Mouse (Mus musculus) large intestine, adult 2 months (tissue): ENCODE measurements around the gene Zpbp. TPM values are rescaled to one million over a fixed set of nuclear protein-coding genes. Genes with fewer than 3 reads are reported as not detected.

Experiments used
- DNase-seq: peaks from one replicate; pipeline ENCODE4 v3.0.0-alpha.2; 2012; ENCODE audit warnings: low read depth, low spot score
- WGBS: fragments of 180-500 bp; shearing (Covaris S2); methylation state at CpG from one replicate; pipeline ENCODE4 v1.1.7; 2018; 5-methylcytosine and 5-hydroxymethylcytosine counted together
- polyA plus RNA-seq: library from polyadenylated mRNA; depleted of rRNA; stranded (reverse); fragments of >200 nt; gene quantifications from 2 replicates; pipeline ENCODE4 v1.2.3, GENCODE M21; 2012; rRNA removed

Gene Zpbp
- polyA plus RNA-seq = 0.04 TPM in 1 of 2 replicates, not detected in the other

DNA sequence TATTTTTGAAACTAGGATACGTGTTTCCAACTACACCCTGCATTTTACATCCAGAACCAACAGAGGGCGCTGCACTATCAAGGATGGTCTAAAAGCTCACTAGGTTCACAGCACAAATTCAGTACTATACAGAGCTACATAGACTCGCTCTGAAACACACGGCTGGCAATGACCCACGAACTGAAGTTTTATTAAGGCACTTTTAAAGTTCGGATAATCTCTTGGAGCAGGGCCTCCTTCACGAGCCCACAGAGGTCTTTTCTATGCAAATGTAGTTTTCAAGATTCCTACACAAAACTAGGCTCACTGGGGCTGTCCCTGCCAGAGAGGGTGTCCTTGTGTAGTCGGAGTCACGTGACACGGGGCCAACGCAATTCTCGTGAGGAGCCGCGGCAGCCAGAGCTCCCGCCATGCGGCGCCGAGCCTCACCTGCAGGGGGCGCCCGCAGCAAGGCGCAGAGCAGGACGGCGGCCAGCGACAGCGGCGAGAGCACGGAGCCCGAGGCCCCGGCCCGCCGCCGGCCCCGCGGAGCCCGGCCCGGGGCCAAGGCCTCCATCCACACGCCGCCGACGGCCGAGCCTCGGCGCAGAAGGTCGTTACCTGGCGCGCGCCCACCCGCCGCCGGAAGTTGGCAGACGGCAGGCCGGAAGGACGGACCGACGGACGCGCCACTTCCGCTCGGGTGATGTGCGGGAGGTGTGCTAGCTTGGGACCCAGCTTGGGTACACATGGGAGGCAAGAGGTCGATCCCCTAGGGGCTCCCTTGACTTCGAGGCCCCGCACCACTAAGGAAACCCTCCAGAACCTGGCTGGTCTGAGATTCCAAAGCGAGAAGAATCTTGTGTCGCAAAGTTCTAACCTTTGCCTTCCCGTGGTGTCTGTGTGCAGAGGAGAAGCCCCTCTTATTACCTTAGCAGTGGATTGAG is at the start of gene Zpbp, which contains the start of gene Spata48:
Gene Zpbp (minus strand): TSS at position 774 of the 926 bp plus-strand sequence.
Gene Spata48 (plus strand): TSS at position 460 of the 926 bp plus-strand sequence.
- DNase-seq = peak; percentile 16
- 6% methylated on average over 66 of the region's 66 CpGs for WGBS

- WGBS = 56% methylated on average over 2 of the region's 2 CpGs
- DNase-seq = no peak
Measured at GRCm38 (mm10) chr11:11509413-11509812, 47.2 kb upstream of the Zpbp start.

GRCm38 (mm10) chr11:11506187-11506586 is 44.0 kb upstream of the Zpbp start:
- DNase-seq = no peak
- 74% methylated on average over 2 of the region's 2 CpGs for WGBS

- no peak for DNase-seq
- WGBS = 27% methylated on average over 10 of the region's 10 CpGs
Measured at GRCm38 (mm10) chr11:11499944-11500343, 37.7 kb upstream of the Zpbp start.

- 85% methylated on average over 2 of the region's 2 CpGs for WGBS
- no peak for DNase-seq
Measured at GRCm38 (mm10) chr11:11495697-11496096, 33.5 kb upstream of the Zpbp start.

GRCm38 (mm10) chr11:11492044-11492443 is 29.8 kb upstream of the Zpbp start:
- WGBS = 52% methylated on average over 5 of the region's 5 CpGs
- DNase-seq = no peak

DNA sequence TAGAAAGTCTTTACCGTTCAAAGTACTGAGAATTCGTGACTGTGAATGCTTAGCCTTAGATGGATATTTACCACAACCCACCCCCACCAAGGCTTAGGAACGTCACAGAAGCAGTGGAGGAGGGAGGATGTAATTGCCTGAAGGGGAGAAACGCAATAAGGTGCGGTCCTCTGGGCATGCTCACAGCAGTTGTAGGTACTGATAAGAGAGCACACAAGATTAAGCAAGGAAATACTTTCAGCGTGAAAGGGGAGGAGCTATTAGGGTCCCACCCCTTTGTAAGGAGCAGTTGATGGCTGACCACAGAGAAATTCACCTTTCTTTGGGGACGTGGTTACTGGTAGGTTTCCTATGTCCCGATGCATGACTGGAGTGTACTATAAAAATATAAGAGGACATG is 22.2 kb upstream of the Zpbp start:
- 42% methylated on average over 8 of the region's 8 CpGs for WGBS
- no peak for DNase-seq

DNA sequence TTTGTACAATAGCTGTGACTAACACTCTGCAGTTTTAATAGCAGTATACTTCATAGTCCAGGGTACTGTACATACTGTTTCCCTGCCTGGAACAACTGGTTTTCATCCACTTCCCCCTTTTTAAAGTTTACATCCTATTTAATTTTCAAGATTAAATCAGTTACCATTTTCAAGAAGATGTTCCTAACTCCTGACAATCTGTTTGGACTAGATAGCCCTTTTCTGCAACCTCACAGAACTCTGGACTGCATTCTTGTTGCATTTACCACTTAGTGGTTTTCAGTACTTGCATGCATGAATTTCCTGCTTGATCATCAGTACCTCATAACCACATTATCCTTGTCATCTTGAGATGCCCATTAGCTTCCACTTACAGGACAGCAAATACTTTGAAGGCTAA is 6.7 kb upstream of the Zpbp start:
- no peak for DNase-seq

DNA sequence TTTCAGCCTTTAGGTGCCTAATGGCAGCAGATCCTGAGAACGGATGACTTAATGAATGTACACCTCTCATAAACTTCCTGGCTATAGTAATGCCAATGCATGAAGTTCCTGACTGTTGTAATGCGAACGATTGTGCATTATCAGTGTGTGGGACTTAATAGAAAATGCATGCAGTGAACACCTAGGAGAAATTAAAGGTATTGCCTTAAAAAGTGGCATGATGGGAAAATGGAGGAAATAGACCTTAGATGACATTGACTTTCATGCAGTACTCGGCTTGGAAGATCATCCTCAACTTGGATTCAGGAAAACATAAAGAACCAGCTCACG is 318 bp upstream of the Zpbp start:
- 80% methylated on average over 5 of the region's 5 CpGs for WGBS
- DNase-seq = no peak

DNA sequence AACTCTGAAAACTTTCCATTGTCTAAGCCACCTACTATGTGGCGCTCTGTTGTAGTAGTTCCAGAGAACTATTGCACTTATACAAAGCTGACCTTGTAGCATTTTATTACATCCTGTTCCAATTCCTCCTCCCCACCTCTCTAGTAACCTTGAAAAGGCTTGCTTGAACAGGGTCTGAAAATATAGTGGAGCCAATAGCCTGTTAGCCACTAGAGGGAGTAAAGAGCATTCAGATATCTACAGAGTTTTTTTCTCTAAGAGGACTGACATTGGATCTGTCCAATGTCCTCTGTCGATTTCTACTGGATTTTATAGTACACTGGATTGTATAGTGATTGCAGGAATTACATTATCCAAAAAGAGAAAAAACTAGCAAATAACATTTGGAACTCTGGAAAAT is 7.2 kb downstream of the Zpbp start:
- 17% methylated on average over 2 of the region's 2 CpGs for WGBS
- DNase-seq = no peak

DNA sequence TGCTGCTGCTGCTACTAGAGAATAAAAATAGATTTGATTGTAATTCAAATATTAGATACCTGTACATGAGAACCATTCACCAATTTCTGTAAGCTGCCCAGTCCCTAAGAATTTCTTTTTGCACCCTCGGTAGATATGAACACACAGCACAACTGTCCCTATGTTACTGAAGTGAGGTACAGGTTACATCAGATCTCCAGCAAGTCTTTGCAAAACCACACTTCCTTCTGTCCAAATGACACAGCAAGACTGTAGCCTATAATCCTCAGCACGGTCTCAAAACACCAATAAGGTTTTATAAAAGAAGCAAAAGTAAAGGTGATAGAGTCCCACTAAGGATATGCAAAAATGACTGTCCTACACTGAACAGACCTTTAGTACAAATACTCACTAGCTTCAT is 44.9 kb downstream of the Zpbp start:
- DNase-seq = no peak
- 72% methylated on average over 2 of the region's 2 CpGs for WGBS

DNA sequence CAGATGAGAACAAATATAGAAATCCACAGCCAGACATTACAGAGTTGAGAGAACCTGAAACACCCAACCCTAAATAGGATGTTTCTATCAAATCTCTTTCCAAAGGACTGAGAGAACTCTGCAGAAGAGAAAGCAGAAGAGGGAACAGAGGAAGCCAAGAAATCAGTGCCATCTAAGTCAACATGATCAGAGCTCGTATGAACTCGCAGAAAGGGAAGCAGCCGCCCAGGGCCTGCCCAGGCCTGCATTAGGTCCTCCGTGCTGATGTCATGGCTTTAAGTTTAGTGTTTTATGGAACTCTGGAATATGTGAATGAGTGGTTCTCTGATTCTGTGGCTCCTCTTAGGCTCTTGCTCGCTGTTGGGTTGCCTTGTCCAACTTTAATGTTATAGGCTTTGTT is 48.0 kb downstream of the Zpbp start:
- DNase-seq = no peak
- 74% methylated on average over 5 of the region's 5 CpGs for WGBS

DNA sequence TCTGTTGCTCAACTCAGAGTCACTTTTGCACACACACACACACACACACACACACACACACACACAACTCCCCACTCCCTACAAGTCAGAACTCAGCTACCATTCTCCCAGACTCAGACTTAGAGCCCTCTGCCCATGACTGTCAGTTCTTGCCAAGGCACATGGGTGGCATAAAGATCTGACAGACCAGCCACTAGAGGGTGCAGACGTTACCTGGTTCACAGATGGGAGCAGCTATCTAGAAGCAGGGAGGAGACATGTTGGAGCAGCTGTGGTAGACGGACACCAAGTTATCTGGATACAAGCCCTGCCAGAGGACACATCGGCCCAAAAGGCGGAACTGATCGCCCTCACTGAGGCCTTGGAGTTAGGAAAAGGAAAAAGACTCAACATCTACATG is 67.5 kb downstream of the Zpbp start:
- no peak for DNase-seq
- 81% methylated on average over 5 of the region's 5 CpGs for WGBS

DNA sequence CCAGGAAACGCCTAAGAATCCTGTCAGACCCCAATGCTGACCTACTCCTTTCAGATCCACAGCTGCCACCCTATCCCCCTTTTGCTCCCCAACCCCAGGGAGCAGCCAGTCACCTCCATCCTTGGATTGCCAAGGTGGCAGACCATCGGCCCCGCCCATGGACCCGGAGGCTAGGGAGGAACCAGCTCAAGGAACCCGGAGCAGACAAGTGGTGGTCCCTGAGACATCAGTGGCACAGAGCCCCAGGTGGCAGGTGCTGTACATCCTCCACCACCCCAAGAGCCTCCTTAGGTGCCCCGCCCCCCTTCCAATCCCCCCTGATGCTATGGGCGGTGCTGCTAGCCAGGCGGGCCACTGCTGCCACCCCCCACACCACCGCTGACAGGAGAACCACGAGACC is 69.0 kb downstream of the Zpbp start:
- WGBS = 90% methylated on average over 10 of the region's 10 CpGs
- DNase-seq = no peak

DNA sequence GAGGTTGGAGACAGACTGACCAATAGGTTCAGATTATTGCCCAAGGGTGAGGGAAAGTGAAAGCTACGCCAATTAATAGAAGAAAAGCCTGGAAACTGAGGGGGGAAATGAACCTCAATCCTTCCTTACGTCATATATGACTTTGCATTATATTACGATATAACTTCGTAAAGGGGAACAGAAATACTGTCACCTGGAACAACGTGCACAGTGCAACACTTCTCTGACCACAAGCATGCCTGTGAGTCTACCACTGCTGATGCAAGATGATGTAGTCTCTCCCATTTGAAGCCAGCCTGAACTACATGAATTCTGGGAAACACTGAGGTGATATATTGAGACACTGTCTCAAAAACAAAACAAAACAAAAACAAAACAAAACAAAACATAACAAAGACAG is 90.9 kb downstream of the Zpbp start:
- WGBS = 77% methylated on average over 5 of the region's 5 CpGs
- no peak for DNase-seq

GRCm38 (mm10) chr11:11283512-11283911 is 178.7 kb downstream of the Zpbp start:
- DNase-seq = no peak
- 69% methylated on average over 3 of the region's 3 CpGs for WGBS

DNA sequence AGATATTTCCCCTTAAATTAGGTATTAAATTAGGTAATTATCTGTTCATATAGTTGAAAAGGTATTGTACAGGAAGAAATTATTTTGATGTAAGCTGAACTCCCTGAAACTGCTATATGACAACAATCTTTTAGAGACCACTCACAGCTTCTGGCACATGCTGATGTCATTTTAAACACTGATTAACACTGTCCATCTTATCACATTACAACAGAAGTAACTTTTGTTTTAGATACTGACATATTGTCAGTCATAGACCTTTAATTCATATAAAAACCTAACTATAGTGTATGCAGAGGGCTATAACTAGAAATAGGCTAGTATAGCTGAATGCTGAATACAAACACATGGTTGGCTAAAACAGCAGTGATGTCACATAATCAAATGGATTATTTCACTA is 182.1 kb downstream of the Zpbp start:
- no peak for DNase-seq

GRCm38 (mm10) chr11:11257348-11257747 is 204.9 kb downstream of the Zpbp start:
- WGBS = 76% methylated on average over 1 of the region's 1 CpGs
- no peak for DNase-seq

DNA sequence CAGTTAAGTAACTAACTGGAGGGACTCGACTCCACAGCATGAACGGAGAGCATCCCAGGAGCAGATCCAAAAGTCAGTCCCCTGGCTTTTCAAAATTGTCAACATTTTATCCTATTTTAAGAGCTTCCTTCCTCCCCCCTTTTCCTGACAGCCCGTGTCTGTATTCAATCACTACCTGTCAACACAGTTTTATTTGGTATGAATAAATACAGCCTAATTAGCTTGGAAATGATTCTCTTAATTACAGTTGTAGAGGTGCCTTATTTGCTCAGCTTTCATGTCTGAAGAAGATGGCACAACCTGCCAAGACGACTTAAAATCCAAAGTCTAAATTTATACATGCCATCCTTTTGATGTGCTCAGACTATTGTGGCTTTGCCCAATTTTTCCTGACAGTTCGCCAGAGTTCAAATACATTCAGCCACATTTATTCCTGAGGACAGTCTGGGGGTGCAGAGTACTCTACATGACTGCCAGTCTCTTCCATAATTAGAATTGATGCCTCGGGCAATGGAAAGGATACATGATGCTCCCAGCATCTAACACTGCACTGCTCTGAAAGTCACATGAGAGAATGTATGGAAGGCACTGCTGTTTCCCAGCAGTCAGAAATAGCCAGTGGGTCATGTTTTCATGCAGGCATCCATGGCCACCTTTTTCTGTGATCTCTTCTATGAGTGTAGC is 219.4 kb downstream of the Zpbp start:
- no peak for DNase-seq
- WGBS = 33% methylated on average over 6 of the region's 6 CpGs

GRCm38 (mm10) chr11:11239346-11239745 is 222.9 kb downstream of the Zpbp start:
- 80% methylated on average over 1 of the region's 1 CpGs for WGBS
- DNase-seq = no peak
